8 mouse cellular contexts compared by ENCODE assay signal in the genomic region with DNA sequence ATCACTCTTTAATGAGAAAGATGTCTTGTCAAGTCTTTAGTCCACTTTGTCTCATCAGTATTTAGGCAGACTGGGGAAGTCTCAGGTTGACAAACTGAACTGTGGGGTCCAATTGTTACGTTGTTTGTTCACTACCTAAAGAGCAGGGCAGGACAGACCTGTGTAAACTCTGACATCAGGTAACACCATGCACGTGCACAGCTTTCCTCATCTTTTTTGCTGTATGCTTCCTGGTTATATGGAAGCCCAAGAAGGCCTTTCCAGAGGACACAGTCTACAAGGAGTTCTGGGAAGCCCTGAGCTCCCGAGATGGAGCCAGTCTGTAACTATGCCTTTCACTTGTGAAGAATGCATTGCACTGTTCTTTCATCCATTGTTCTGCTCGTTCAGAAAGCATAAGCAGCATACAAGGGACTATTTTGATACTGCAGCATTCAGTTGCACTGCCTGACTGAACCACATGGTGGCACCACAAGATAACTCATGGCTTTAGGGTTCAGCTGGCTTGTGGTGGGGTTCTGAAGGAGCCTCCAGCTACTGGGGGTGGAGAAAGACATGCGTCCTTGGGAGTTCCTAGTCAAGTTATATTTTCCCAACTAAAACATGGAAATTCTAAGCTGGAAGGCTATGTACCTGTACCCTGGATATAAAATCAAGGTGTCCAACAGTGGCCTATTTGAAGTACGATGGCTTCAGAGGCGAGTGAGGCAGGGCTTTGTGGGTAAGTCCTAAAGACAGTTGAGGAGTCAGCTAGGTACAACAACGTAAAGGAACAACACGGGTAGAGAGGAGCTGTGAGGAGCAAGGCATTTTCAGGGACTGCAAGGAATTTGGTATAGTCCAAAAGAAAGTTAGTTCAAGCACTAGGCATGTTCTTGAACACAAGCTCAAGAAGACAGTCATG. TPM values are rescaled to one million over a fixed set of nuclear protein-coding genes. Genes with fewer than 3 reads are reported as not detected.
DNase-seq lines count a peak whose midpoint lies in the region; ATAC-seq lines count a peak whose summit lies in the region.

No protein-coding gene starts in this region.

- H3K36me3 ChIP-seq in kidney, embryonic 15.5 days = peaks cover 32% of the 10 kb centered on the region
- H3K36me3 ChIP-seq in forebrain, embryonic 15.5 days = peaks cover 8% of the 10 kb centered on the region
- H3K36me3 ChIP-seq in hindbrain, embryonic 13.5 days = peaks cover 20% of the 10 kb centered on the region
- H3K36me3 ChIP-seq in midbrain, embryonic 14.5 days (ENCODE audit: control insufficient read depth, insufficient read depth, low read length) = peaks cover 21% of the 10 kb centered on the region

- ATAC-seq in kidney, embryonic 15.5 days (replicated peaks; ENCODE audit: low FRiP score) = no peak
- ATAC-seq in forebrain, embryonic 15.5 days (replicated peaks) = peak; percentile 89
- peak; percentile 88 for ATAC-seq in hindbrain, embryonic 13.5 days (ENCODE audit: low FRiP score)
- ATAC-seq in midbrain, embryonic 14.5 days (ENCODE audit: low FRiP score, low TSS enrichment) = peak; percentile 46

- H3K9ac ChIP-seq in kidney, embryonic 15.5 days = no peak overlapping the region
- H3K9ac ChIP-seq in forebrain, embryonic 15.5 days (replicated peaks) = peak overlapping the region; percentile 36; the same call in 1 of the 2 replicates
- H3K9ac ChIP-seq in hindbrain, embryonic 13.5 days = peak overlapping the region; percentile 56; the same call in 1 of the 2 replicates
- no peak overlapping the region for H3K9ac ChIP-seq in midbrain, embryonic 14.5 days (replicated peaks; ENCODE audit: low read length)

- DNase-seq in kidney, adult 11 months = peak; percentile 31
- peak; percentile 67 for DNase-seq in cerebellum, adult 11 months
- peak; percentile 52 to 92 for DNase-seq in left cerebral cortex, adult 9 months (ENCODE audit: low spot score in 2 of 2)
- peak; percentile 93 for DNase-seq in midbrain, embryonic 14.5 days
- DNase-seq in spleen, postnatal 14 days (ENCODE audit: low spot score in 2 of 2) = peak; percentile 11 to 28

- H3K4me1 ChIP-seq in kidney, embryonic 15.5 days = no peaks in the 10 kb centered on the region
- no peaks in the 10 kb centered on the region; the same call in 1 of the 2 replicates for H3K4me1 ChIP-seq in forebrain, embryonic 15.5 days
- H3K4me1 ChIP-seq in hindbrain, embryonic 13.5 days (replicated peaks) = no peaks in the 10 kb centered on the region; the same call in 1 of the 2 replicates
- H3K4me1 ChIP-seq in midbrain, embryonic 14.5 days (ENCODE audit: control insufficient read depth, insufficient read depth, low read length) = no peaks in the 10 kb centered on the region

- H3K27me3 ChIP-seq in kidney, embryonic 15.5 days = no peaks in the 10 kb centered on the region
- no peaks in the 10 kb centered on the region for H3K27me3 ChIP-seq in forebrain, embryonic 15.5 days
- no peaks in the 10 kb centered on the region for H3K27me3 ChIP-seq in hindbrain, embryonic 13.5 days
- no peaks in the 10 kb centered on the region for H3K27me3 ChIP-seq in midbrain, embryonic 14.5 days (ENCODE audit: control insufficient read depth, insufficient read depth, low read length)

- no peaks in the 10 kb centered on the region for H3K9me3 ChIP-seq in kidney, embryonic 15.5 days (replicated peaks)
- no peaks in the 10 kb centered on the region for H3K9me3 ChIP-seq in forebrain, embryonic 15.5 days
- no peaks in the 10 kb centered on the region for H3K9me3 ChIP-seq in hindbrain, embryonic 13.5 days
- H3K9me3 ChIP-seq in midbrain, embryonic 14.5 days (ENCODE audit: control insufficient read depth, low read length) = no peaks in the 10 kb centered on the region

- H3K4me2 ChIP-seq in kidney, embryonic 15.5 days = no peak overlapping the region
- no peak overlapping the region for H3K4me2 ChIP-seq in forebrain, embryonic 15.5 days (replicated peaks)
- no peak overlapping the region for H3K4me2 ChIP-seq in hindbrain, embryonic 13.5 days
- no peak overlapping the region for H3K4me2 ChIP-seq in midbrain, embryonic 14.5 days (ENCODE audit: low read length)

- 75% methylated on average over 9 of the region's 9 CpGs for WGBS in kidney, embryonic 15.5 days
- WGBS in forebrain, embryonic 15.5 days = 64% methylated on average over 9 of the region's 9 CpGs
- WGBS in hindbrain, embryonic 13.5 days = 67% methylated on average over 9 of the region's 9 CpGs
- 67% methylated on average over 9 of the region's 9 CpGs for WGBS in midbrain, embryonic 14.5 days

- H3K4me3 ChIP-seq in kidney, embryonic 15.5 days (replicated peaks) = no peak overlapping the region
- no peak overlapping the region for H3K4me3 ChIP-seq in forebrain, embryonic 15.5 days
- no peak overlapping the region for H3K4me3 ChIP-seq in hindbrain, embryonic 13.5 days
- H3K4me3 ChIP-seq in midbrain, embryonic 14.5 days (replicated peaks; ENCODE audit: low read depth, low read length) = no peak overlapping the region

- no peak overlapping the region for H3K27ac ChIP-seq in kidney, embryonic 15.5 days
- H3K27ac ChIP-seq in forebrain, embryonic 15.5 days (replicated peaks) = peak overlapping the region; percentile 56; the same call in 1 of the 2 replicates
- 0 out of 2 replicates have a peak overlapping the region, but pooled peaks have one; percentile 40 for H3K27ac ChIP-seq in hindbrain, embryonic 13.5 days
- H3K27ac ChIP-seq in midbrain, embryonic 14.5 days (replicated peaks; ENCODE audit: low read depth, low read length) = peak overlapping the region; percentile 10; the same call in 1 of the 2 replicates

RNA-seq across cellular contexts. Expression of a gene that starts 25.1 kb away (rescaled TPM):
- 59.3 and 69.5 TPM in 2 replicates for polyA plus RNA-seq in kidney, embryonic 15.5 days (2015; fragmentation: Nextera tagmentation; extraction: Ambion mirVana)
- polyA plus RNA-seq in forebrain, embryonic 15.5 days (2015; fragmentation: Nextera tagmentation; extraction: Ambion mirVana) = 54.9 and 58.1 TPM in 2 replicates
- 46.3 and 48.5 TPM in 2 replicates for polyA plus RNA-seq in hindbrain, embryonic 13.5 days (2015; fragmentation: Nextera tagmentation; extraction: Ambion mirVana)
- polyA plus RNA-seq in midbrain, embryonic 14.5 days (2014; fragmentation: Nextera tagmentation; extraction: Ambion mirVana) = 45.7 and 53.7 TPM in 2 replicates

RNA-seq across cellular contexts. Expression of a gene that starts 39.5 kb away (rescaled TPM):
- polyA plus RNA-seq in kidney, embryonic 15.5 days (2015; fragmentation: Nextera tagmentation; extraction: Ambion mirVana) = not detected in 2 replicates
- not detected in 2 replicates for polyA plus RNA-seq in forebrain, embryonic 15.5 days (2015; fragmentation: Nextera tagmentation; extraction: Ambion mirVana)
- polyA plus RNA-seq in hindbrain, embryonic 13.5 days (2015; fragmentation: Nextera tagmentation; extraction: Ambion mirVana) = not detected in 2 replicates
- polyA plus RNA-seq in midbrain, embryonic 14.5 days (2014; fragmentation: Nextera tagmentation; extraction: Ambion mirVana) = not detected in 2 replicates

Comparison
In these comparisons a context has a peak if more than half of its experiments do, and no peak if none do; other contexts are left out.
1. DNase-seq: peak in every context shown above with its lines; median percentile 93 in midbrain, embryonic 14.5 days; 72 in left cerebral cortex, adult 9 months; 67 in cerebellum, adult 11 months; 31 in kidney, adult 11 months; 20 in spleen, postnatal 14 days.
2. H3K9ac ChIP-seq: peak in forebrain, embryonic 15.5 days (single experiment) and hindbrain, embryonic 13.5 days (single experiment); none in kidney, embryonic 15.5 days (single experiment) and midbrain, embryonic 14.5 days (single experiment).